Mouse (Mus musculus): ENCODE results near the gene Pip4k2b. TPM values are rescaled to one million over a fixed set of nuclear protein-coding genes. Genes with fewer than 3 reads are reported as not detected.

Gene Pip4k2b
- polyA plus RNA-seq, 1 experiment from 2014 or later = 1.8 TPM

DNA sequence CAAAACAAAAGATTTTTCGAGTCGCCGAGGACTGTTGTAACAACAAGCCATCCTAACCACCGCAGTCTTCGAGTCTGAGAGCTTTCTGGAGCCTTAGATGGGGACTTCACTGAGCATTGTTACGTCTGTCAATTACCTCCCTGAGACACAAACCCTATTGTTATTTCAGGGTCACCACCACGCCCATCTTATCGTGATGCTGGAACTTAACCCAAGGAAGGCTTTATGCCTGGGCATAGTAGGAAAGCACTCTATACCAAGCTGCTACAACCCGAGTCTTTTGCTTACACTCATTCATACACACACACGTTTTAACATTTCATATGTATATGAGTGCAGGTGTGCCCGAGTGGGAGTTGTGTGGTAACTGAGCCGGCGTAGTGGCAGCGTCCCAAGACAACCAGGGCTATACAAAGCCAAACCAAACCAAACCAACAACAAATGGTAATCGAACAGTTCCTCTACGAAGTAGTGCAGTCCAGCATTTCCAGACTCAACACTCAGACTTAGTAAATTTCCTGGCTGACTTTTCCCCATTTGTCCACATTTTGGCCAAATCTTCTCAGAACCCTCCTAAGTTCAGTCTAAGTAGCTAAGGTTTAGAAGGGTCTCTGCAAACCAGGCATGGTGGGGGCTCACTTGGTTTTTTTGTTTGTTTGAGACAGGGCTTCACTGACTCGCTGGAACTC is 31.4 kb upstream of the Pip4k2b start, which contains the start of gene 1700001P01Rik:
1700001P01Rik (minus strand) TSS at position 111 of the 689 bp plus-strand sequence.
- Histone ChIP-seq H3K9me3 (no peaks in the 10 kb centered on the region), H3K36me3 (peaks cover 59% of the 10 kb centered on the region), H3K27me3 (ENCODE audit: insufficient read depth, poor library complexity, severe bottlenecking) (no peaks in the 10 kb centered on the region), H3K4me3 (no peak within 1 kb of the TSS), H3K4me1 (replicated peaks) (peaks cover 25% of the 10 kb centered on the region), H3K27ac (peak within 1 kb of the TSS; percentile 57; the same call in 1 of the 2 replicates)
- DNase-seq (ENCODE audit: low spot score) = peak; percentile 17
- 39% methylated on average over 17 of the region's 17 CpGs for WGBS

DNA sequence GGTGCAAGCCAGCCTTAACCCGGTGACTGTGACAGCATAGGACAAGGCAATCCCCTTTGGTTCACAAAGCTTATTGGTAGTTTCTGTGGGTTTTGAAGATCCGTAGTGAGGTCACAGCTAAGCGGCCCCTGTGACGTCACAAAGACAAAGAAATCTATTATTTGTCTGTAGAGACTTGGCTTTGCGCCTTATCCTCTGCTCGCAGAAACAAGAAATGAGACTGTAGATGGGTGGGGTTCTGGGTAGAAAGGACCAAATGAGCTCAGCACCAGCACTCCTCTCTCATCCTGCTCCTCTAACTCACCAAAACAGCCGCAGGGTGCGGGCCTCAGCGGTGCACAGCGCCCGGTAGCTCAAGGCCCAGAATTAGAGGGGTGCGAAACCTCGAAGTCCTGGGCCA is 30.7 kb upstream of the Pip4k2b start:
- no peaks in the 10 kb centered on the region for H3K9me3 ChIP-seq
- no peaks in the 10 kb centered on the region for H3K27me3 ChIP-seq (ENCODE audit: insufficient read depth, poor library complexity, severe bottlenecking)
- WGBS = 76% methylated on average over 13 of the region's 13 CpGs
- H3K4me1 ChIP-seq (replicated peaks) = peaks cover 17% of the 10 kb centered on the region
- peaks cover 52% of the 10 kb centered on the region for H3K36me3 ChIP-seq
- no peak for DNase-seq (ENCODE audit: low spot score)
- H3K27ac ChIP-seq = peak overlapping the region; percentile 57; the same call in 1 of the 2 replicates
- H3K4me3 ChIP-seq = no peak overlapping the region

DNA sequence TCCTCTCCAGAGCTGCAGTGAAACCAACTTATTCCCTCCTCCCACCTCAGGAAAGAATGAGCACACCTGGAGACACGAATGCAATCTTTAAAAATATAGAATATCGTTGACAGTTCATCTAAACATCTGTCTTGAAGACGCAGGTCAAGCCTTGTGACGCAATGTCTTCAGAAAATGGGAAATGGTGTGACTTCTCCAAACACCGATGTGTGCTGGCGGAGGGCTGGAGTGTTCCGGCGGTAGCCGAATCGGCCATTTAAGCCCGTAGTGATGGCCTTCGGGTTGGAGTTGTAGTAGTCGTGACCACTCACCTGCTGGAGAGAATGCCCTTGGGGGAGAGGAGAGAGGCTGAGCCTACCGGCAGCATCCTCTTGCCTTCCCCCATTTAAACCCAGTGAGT is 26.9 kb upstream of the Pip4k2b start:
- 81% methylated on average over 14 of the region's 14 CpGs for WGBS
- Histone ChIP-seq H3K27me3 (ENCODE audit: insufficient read depth, poor library complexity, severe bottlenecking) (no peaks in the 10 kb centered on the region), H3K4me3 (no peak overlapping the region), H3K27ac (no peak overlapping the region), H3K36me3 (peaks cover 15% of the 10 kb centered on the region), H3K4me1 (replicated peaks) (peaks cover 16% of the 10 kb centered on the region; the same call in 1 of the 2 replicates), H3K9me3 (no peaks in the 10 kb centered on the region)
- no peak for DNase-seq (ENCODE audit: low spot score)

DNA sequence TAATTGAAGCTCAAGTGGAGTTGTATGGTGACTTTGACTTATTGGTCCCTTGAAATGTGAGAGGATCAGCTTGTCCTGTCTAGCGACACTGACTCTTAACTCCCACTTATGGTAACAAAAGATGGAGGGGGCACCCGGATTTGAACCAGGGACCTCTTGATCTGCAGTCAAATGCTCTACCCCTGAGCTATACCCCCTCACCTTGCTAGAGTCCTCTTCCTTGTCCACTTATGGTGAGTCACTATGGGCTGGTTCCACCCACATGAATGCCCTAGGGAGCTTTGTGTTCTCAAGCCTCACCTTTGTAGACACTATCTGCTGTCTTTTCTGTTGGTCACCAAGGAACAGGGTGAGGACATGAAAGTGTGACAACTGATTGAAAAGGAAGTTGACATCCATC is 25.2 kb upstream of the Pip4k2b start:
- peaks cover 18% of the 10 kb centered on the region for H3K4me1 ChIP-seq (replicated peaks)
- DNase-seq (ENCODE audit: low spot score) = no peak
- no peak overlapping the region for H3K27ac ChIP-seq
- 33% methylated on average over 2 of the region's 2 CpGs for WGBS
- H3K9me3 ChIP-seq = no peaks in the 10 kb centered on the region
- H3K4me3 ChIP-seq = no peak overlapping the region
- peaks cover 3% of the 10 kb centered on the region; the same call in 1 of the 2 replicates for H3K36me3 ChIP-seq
- no peaks in the 10 kb centered on the region for H3K27me3 ChIP-seq (ENCODE audit: insufficient read depth, poor library complexity, severe bottlenecking)

DNA sequence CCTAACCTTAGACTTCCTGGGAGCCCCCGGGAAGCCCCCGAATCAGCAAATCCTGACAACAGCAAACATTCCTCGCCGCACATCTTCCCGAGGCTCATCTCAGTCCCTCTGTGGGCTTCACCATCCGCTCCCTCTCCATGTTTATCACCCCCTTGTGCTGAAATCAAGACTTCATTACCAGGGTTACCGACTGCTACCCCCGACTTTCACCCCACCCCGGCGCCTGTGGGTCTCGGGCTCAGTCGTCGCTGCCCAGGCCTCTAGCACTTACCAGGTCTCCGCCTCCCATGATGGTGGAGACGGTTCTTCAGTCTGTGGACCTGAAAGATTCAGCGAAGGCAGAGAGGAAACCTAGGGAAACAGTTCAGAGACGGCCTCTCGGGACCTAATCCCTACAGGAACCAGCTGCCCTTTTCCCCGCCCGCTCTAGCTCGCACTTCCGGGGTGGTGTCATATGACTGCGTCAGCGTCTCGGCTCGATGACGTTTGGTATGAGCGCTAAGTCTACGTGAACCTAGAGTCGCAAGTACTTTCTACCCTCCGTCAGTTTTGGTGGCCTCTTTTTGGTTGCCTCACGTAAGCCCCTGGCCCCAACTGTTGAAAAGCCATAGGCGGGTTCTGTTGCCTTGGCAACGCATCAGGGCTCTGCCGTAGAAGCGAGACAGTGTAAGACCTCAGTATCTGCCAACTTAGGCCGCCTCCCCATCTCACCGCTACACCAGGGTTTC is 21.8 kb upstream of the Pip4k2b start, which contains the start of gene Cwc25:
Cwc25 (minus strand) TSS at position 403 of the 728 bp plus-strand sequence.
- peak within 1 kb of the TSS; percentile 93 for H3K27ac ChIP-seq
- H3K4me3 ChIP-seq = peak within 1 kb of the TSS; percentile 97
- peaks cover 37% of the 10 kb centered on the region for H3K36me3 ChIP-seq
- 0 out of 2 replicates have a peak, but pooled peaks cover 2% of the 10 kb centered on the region for H3K9me3 ChIP-seq
- no peaks in the 10 kb centered on the region for H3K27me3 ChIP-seq (ENCODE audit: insufficient read depth, poor library complexity, severe bottlenecking)
- H3K4me1 ChIP-seq (replicated peaks) = peaks cover 22% of the 10 kb centered on the region
- WGBS = 1% methylated on average over 38 of the region's 38 CpGs
- peak; percentile 95 for DNase-seq (ENCODE audit: low spot score)

DNA sequence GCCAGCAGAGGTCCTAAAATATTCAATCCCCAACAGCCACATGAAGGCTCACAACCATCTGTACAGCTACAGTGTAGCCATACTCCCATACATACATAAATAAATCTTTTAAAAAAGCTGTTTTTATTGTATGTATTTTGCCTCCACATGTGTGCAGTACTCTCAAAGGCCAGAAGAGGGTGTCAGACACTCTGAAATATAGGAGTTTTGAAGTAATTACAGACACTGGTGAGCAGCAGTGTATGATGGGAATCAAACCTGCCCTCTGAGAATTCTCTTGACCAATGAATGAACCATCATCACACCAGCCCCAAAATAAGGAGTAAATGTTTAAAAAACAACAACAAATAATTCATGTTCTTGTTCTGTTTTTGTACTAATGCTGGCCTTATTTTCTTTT is 17.1 kb upstream of the Pip4k2b start:
- Histone ChIP-seq H3K36me3 (peaks cover 83% of the 10 kb centered on the region), H3K9me3 (0 out of 2 replicates have a peak, but pooled peaks cover 2% of the 10 kb centered on the region), H3K27me3 (ENCODE audit: insufficient read depth, poor library complexity, severe bottlenecking) (no peaks in the 10 kb centered on the region), H3K4me1 (replicated peaks) (peaks cover 18% of the 10 kb centered on the region), H3K27ac (no peak overlapping the region), H3K4me3 (no peak overlapping the region)
- DNase-seq (ENCODE audit: low spot score) = no peak

DNA sequence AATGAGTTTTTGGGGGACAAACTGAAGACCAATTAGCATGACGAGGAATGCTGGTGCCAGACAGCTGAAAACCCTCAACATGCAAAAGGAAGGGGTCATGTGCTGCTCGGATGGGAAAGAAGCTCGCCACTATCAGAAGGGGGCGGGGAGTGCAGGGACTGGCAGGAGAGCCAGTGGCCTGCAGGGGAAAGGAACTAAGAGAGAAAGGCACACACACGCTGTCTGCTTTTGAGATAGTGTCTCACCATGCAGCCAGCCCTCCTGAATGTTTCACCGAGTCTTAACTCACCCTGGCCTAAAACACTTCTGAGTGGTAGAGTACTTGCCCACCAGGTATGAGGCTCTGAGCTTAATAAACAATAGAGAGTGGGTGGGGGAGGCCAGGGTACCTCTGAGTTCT is 14.4 kb upstream of the Pip4k2b start:
- no peaks in the 10 kb centered on the region for H3K4me1 ChIP-seq (replicated peaks)
- no peak overlapping the region for H3K27ac ChIP-seq
- H3K36me3 ChIP-seq = peaks cover 99% of the 10 kb centered on the region
- H3K4me3 ChIP-seq = no peak overlapping the region
- DNase-seq (ENCODE audit: low spot score) = no peak
- no peaks in the 10 kb centered on the region for H3K27me3 ChIP-seq (ENCODE audit: insufficient read depth, poor library complexity, severe bottlenecking)
- H3K9me3 ChIP-seq = 0 out of 2 replicates have a peak, but pooled peaks cover 2% of the 10 kb centered on the region
- 89% methylated on average over 6 of the region's 6 CpGs for WGBS

DNA sequence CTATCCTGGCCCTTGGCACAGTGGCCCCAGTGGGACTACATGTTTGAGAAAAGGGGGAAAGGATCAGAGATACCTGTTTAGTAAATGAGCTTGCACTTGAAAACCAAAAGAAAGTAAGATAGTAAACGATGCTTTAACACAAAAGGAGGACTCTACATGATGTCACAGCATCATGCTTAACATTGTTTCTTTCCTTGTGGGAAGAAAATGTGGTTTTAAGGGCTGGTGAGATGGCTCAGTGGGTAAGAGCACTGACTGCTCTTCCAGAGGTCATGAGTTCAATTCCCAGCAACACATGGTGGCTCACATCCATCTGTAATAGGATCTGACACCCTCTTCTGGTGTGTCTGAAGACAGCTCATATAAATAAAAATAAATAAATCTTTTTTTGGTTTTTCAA is 13.6 kb upstream of the Pip4k2b start:
- Histone ChIP-seq H3K27ac (no peak overlapping the region), H3K27me3 (ENCODE audit: insufficient read depth, poor library complexity, severe bottlenecking) (no peaks in the 10 kb centered on the region), H3K4me1 (replicated peaks) (no peaks in the 10 kb centered on the region), H3K9me3 (0 out of 2 replicates have a peak, but pooled peaks cover 2% of the 10 kb centered on the region), H3K36me3 (peaks cover 99% of the 10 kb centered on the region), H3K4me3 (no peak overlapping the region)
- DNase-seq (ENCODE audit: low spot score) = no peak
- WGBS = 91% methylated on average over 1 of the region's 1 CpGs

DNA sequence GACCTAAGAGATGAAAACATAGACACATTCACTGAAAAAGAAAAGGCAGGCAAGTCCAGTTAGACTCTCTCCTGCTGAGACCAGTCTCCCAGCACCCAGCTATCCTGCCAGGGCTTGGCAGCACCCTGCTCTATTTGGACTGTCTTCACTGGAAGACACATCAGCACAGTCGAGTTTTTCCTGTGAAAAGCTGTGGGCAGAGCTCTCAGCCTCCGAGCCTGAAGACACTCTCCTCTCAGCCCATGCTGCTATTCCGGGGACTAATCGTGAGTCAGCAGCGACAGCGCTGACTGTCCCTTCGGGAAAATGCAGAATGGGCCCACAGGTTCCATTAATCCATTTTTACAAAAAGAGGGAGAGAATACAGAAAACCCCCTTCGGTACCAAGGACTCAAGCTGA is 8.8 kb upstream of the Pip4k2b start:
- Histone ChIP-seq H3K4me1 (replicated peaks) (no peaks in the 10 kb centered on the region), H3K27ac (no peak overlapping the region), H3K27me3 (ENCODE audit: insufficient read depth, poor library complexity, severe bottlenecking) (no peaks in the 10 kb centered on the region), H3K36me3 (peaks cover 99% of the 10 kb centered on the region), H3K4me3 (no peak overlapping the region), H3K9me3 (peaks cover 5% of the 10 kb centered on the region; the same call in 1 of the 2 replicates)
- DNase-seq (ENCODE audit: low spot score) = no peak
- 95% methylated on average over 8 of the region's 8 CpGs for WGBS

DNA sequence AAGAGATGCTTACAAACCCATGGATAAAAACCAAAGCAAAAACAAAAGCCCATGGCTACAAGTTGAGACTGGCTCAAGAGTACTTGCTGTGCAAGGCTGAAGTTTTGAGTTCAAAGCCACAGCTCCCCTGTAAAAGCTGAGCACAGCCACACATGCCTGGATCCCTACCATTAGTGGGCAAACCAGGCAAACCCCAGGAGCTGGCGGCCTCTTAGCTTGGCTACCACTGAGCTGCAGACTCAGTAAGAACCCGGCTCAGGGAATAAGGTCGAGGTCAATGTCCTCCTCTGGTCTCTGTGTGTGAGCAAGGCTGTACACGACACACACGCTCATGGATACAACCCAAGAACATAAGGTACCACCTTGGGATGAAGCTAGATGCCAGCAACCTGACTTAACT is 4.0 kb upstream of the Pip4k2b start:
- no peak for DNase-seq (ENCODE audit: low spot score)
- H3K27ac ChIP-seq = no peak overlapping the region

DNA sequence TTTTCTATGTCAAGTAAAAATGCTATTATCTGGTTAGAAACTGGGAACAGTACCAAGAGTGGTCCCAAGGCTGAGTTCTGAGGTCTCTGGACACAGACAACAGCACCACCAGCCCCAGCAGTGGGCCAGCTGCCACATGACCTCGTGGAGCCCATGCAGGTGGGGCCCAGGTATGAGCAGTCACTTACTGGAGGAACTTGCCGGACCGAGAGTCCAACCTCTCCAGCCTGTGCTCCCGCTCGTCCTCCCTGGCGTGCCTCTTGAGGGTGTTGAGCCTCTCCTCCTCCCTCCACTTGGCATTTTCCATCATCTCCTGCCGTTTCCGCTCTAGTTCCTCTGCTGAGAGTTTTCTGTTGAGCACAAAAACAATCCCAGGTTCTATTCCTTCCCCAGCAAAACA is 3.3 kb upstream of the Pip4k2b start:
- no peak overlapping the region for H3K27ac ChIP-seq
- H3K9me3 ChIP-seq = peaks cover 5% of the 10 kb centered on the region; the same call in 1 of the 2 replicates
- no peak for DNase-seq (ENCODE audit: low spot score)
- peaks cover 18% of the 10 kb centered on the region for H3K4me1 ChIP-seq (replicated peaks)
- peaks cover 69% of the 10 kb centered on the region for H3K36me3 ChIP-seq
- WGBS = 90% methylated on average over 8 of the region's 8 CpGs
- no peaks in the 10 kb centered on the region for H3K27me3 ChIP-seq (ENCODE audit: insufficient read depth, poor library complexity, severe bottlenecking)
- H3K4me3 ChIP-seq = no peak overlapping the region

More for the DNA sequence above, 4.0 kb upstream of the Pip4k2b start:
- WGBS = 91% methylated on average over 5 of the region's 5 CpGs
- Histone ChIP-seq H3K9me3 (peaks cover 5% of the 10 kb centered on the region; the same call in 1 of the 2 replicates), H3K4me1 (replicated peaks) (peaks cover 11% of the 10 kb centered on the region), H3K27me3 (ENCODE audit: insufficient read depth, poor library complexity, severe bottlenecking) (no peaks in the 10 kb centered on the region), H3K36me3 (peaks cover 76% of the 10 kb centered on the region), H3K4me3 (no peak overlapping the region)

DNA sequence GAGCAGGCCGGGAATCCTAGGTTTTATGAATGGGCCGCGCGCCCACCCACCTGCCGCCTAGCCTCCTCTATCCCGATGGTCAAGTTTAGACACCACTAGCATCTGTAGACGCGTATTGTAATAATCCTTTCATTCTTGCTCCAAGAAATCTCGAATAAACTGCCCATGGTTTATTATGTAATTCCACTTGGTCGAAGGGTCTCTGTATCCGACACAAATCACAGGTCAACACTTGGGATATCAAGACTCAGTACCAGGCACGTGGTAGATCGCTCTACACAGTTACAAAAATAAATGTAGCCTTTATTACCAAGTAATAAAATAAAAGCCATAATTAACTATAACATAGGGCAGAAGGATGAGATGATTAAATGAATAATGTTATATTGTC is 822 bp upstream of the Pip4k2b start:
- Histone ChIP-seq H3K27ac (peak overlapping the region; percentile 99), H3K4me1 (replicated peaks) (peaks cover 34% of the 10 kb centered on the region)
- WGBS = 14% methylated on average over 13 of the region's 13 CpGs

More for the DNA sequence above, 822 bp upstream of the Pip4k2b start:
- Histone ChIP-seq H3K27me3 (ENCODE audit: insufficient read depth, poor library complexity, severe bottlenecking) (no peaks in the 10 kb centered on the region), H3K9me3 (no peaks in the 10 kb centered on the region), H3K4me3 (peak overlapping the region; percentile 89), H3K36me3 (peaks cover 46% of the 10 kb centered on the region)
- DNase-seq (ENCODE audit: low spot score) = no peak

Data from hindbrain, embryonic 10.5 days (tissue).